Mouse (Mus musculus): Measurements from ENCODE around the gene Cachd1. TPM values are rescaled to one million over a fixed set of nuclear protein-coding genes. Genes with fewer than 3 reads are reported as not detected.
A peak's percentile ranks its signal among the peaks of the same experiment; 100 is the strongest.

The Cachd1 gene
- polyA plus RNA-seq, 1 experiment from 2014 or later: 27.3 TPM

GRCm38 (mm10) chr4:100920413-100920812 is 143.9 kb downstream of the Cachd1 start:
- ATAC-seq (replicated peaks; ENCODE audit: insufficient number of reproducible peaks, low FRiP score, low TSS enrichment, low read depth) (no peak), DNase-seq (ENCODE audit: low spot score) (no peak)
- no peak overlapping the region for H3K27ac ChIP-seq (replicated peaks; ENCODE audit: low read depth, low read length)
- H3K4me1 ChIP-seq (ENCODE audit: control insufficient read depth, insufficient read depth, low read length): peaks cover 3% of the 10 kb centered on the region; the same call in 1 of the 2 replicates
- 70% methylated on average over 1 of the region's 1 CpGs for WGBS
- H3K9me3 ChIP-seq (replicated peaks; ENCODE audit: control insufficient read depth, low read length): no peaks in the 10 kb centered on the region
- no peak overlapping the region for H3K4me3 ChIP-seq (ENCODE audit: low read depth, low read length)
- no peaks in the 10 kb centered on the region; the same call in 1 of the 2 replicates for H3K36me3 ChIP-seq (replicated peaks; ENCODE audit: control insufficient read depth, insufficient read depth, low read depth, low read length)
- H3K4me2 ChIP-seq (ENCODE audit: low read depth, low read length): no peak overlapping the region
- H3K27me3 ChIP-seq (ENCODE audit: control insufficient read depth, insufficient read depth, low read length): no peaks in the 10 kb centered on the region
- no peak overlapping the region for H3K9ac ChIP-seq (replicated peaks; ENCODE audit: low read length)

GRCm38 (mm10) chr4:100922816-100923554 is 146.5 kb downstream of the Cachd1 start:
- 49% methylated on average over 11 of the region's 11 CpGs for WGBS
- Histone ChIP-seq H3K9ac (replicated peaks; ENCODE audit: low read length) (no peak overlapping the region), H3K36me3 (replicated peaks; ENCODE audit: control insufficient read depth, insufficient read depth, low read depth, low read length) (no peaks in the 10 kb centered on the region; the same call in 1 of the 2 replicates), H3K4me2 (ENCODE audit: low read depth, low read length) (no peak overlapping the region), H3K4me1 (ENCODE audit: control insufficient read depth, insufficient read depth, low read length) (peaks cover 3% of the 10 kb centered on the region), H3K4me3 (ENCODE audit: low read depth, low read length) (no peak overlapping the region), H3K27ac (replicated peaks; ENCODE audit: low read depth, low read length) (peak overlapping the region; percentile 28; the same call in 1 of the 2 replicates), H3K27me3 (ENCODE audit: control insufficient read depth, insufficient read depth, low read length) (no peaks in the 10 kb centered on the region), H3K9me3 (replicated peaks; ENCODE audit: control insufficient read depth, low read length) (no peaks in the 10 kb centered on the region)
- peak; percentile 59 for ATAC-seq (replicated peaks; ENCODE audit: insufficient number of reproducible peaks, low FRiP score, low TSS enrichment, low read depth)
- DNase-seq (ENCODE audit: low spot score): peak; percentile 59

- no peak overlapping the region for H3K27ac ChIP-seq (replicated peaks; ENCODE audit: low read depth, low read length)
- WGBS: 54% methylated on average over 6 of the region's 6 CpGs
- no peak for DNase-seq (ENCODE audit: low spot score)
- H3K4me3 ChIP-seq (ENCODE audit: low read depth, low read length): no peak overlapping the region
- no peaks in the 10 kb centered on the region for H3K9me3 ChIP-seq (replicated peaks; ENCODE audit: control insufficient read depth, low read length)
- peaks cover 3% of the 10 kb centered on the region for H3K4me1 ChIP-seq (ENCODE audit: control insufficient read depth, insufficient read depth, low read length)
- no peak overlapping the region for H3K4me2 ChIP-seq (ENCODE audit: low read depth, low read length)
- H3K27me3 ChIP-seq (ENCODE audit: control insufficient read depth, insufficient read depth, low read length): no peaks in the 10 kb centered on the region
- ATAC-seq (replicated peaks; ENCODE audit: insufficient number of reproducible peaks, low FRiP score, low TSS enrichment, low read depth): no peak
- H3K36me3 ChIP-seq (replicated peaks; ENCODE audit: control insufficient read depth, insufficient read depth, low read depth, low read length): no peaks in the 10 kb centered on the region; the same call in 1 of the 2 replicates
- H3K9ac ChIP-seq (replicated peaks; ENCODE audit: low read length): no peak overlapping the region
These were observed 147.1 kb downstream of the Cachd1 start for GRCm38 (mm10) chr4:100923598-100923997.

GRCm38 (mm10) chr4:100924276-100924675 is 147.8 kb downstream of the Cachd1 start:
- peaks cover 3% of the 10 kb centered on the region for H3K4me1 ChIP-seq (ENCODE audit: control insufficient read depth, insufficient read depth, low read length)
- H3K4me2 ChIP-seq (ENCODE audit: low read depth, low read length): no peak overlapping the region
- DNase-seq (ENCODE audit: low spot score): no peak
- H3K27me3 ChIP-seq (ENCODE audit: control insufficient read depth, insufficient read depth, low read length): no peaks in the 10 kb centered on the region
- H3K9ac ChIP-seq (replicated peaks; ENCODE audit: low read length): no peak overlapping the region
- H3K36me3 ChIP-seq (replicated peaks; ENCODE audit: control insufficient read depth, insufficient read depth, low read depth, low read length): no peaks in the 10 kb centered on the region; the same call in 1 of the 2 replicates
- no peak overlapping the region for H3K27ac ChIP-seq (replicated peaks; ENCODE audit: low read depth, low read length)
- WGBS: 84% methylated on average over 4 of the region's 4 CpGs
- no peak for ATAC-seq (replicated peaks; ENCODE audit: insufficient number of reproducible peaks, low FRiP score, low TSS enrichment, low read depth)
- H3K9me3 ChIP-seq (replicated peaks; ENCODE audit: control insufficient read depth, low read length): no peaks in the 10 kb centered on the region
- H3K4me3 ChIP-seq (ENCODE audit: low read depth, low read length): no peak overlapping the region

GRCm38 (mm10) chr4:100925153-100925552 is 148.7 kb downstream of the Cachd1 start:
- DNase-seq (ENCODE audit: low spot score): no peak
- 96% methylated on average over 1 of the region's 1 CpGs for WGBS
- Histone ChIP-seq H3K4me3 (ENCODE audit: low read depth, low read length) (no peak overlapping the region), H3K27me3 (ENCODE audit: control insufficient read depth, insufficient read depth, low read length) (no peaks in the 10 kb centered on the region), H3K9ac (replicated peaks; ENCODE audit: low read length) (no peak overlapping the region), H3K9me3 (replicated peaks; ENCODE audit: control insufficient read depth, low read length) (no peaks in the 10 kb centered on the region), H3K4me1 (ENCODE audit: control insufficient read depth, insufficient read depth, low read length) (peaks cover 3% of the 10 kb centered on the region), H3K27ac (replicated peaks; ENCODE audit: low read depth, low read length) (no peak overlapping the region), H3K4me2 (ENCODE audit: low read depth, low read length) (no peak overlapping the region), H3K36me3 (replicated peaks; ENCODE audit: control insufficient read depth, insufficient read depth, low read depth, low read length) (no peaks in the 10 kb centered on the region; the same call in 1 of the 2 replicates)
- ATAC-seq (replicated peaks; ENCODE audit: insufficient number of reproducible peaks, low FRiP score, low TSS enrichment, low read depth): no peak

GRCm38 (mm10) chr4:100926608-100927007 is 150.1 kb downstream of the Cachd1 start:
- no peak overlapping the region for H3K4me3 ChIP-seq (ENCODE audit: low read depth, low read length)

GRCm38 (mm10) chr4:100927059-100927458 is 150.6 kb downstream of the Cachd1 start:
- Histone ChIP-seq H3K9me3 (replicated peaks; ENCODE audit: control insufficient read depth, low read length) (no peaks in the 10 kb centered on the region), H3K4me3 (ENCODE audit: low read depth, low read length) (no peak overlapping the region), H3K9ac (replicated peaks; ENCODE audit: low read length) (no peak overlapping the region), H3K27ac (replicated peaks; ENCODE audit: low read depth, low read length) (no peak overlapping the region; the same call in 1 of the 2 replicates), H3K27me3 (ENCODE audit: control insufficient read depth, insufficient read depth, low read length) (no peaks in the 10 kb centered on the region), H3K4me2 (ENCODE audit: low read depth, low read length) (no peak overlapping the region), H3K36me3 (replicated peaks; ENCODE audit: control insufficient read depth, insufficient read depth, low read depth, low read length) (no peaks in the 10 kb centered on the region), H3K4me1 (ENCODE audit: control insufficient read depth, insufficient read depth, low read length) (peaks cover 3% of the 10 kb centered on the region)
- WGBS: 38% methylated on average over 2 of the region's 2 CpGs
- ATAC-seq (replicated peaks; ENCODE audit: insufficient number of reproducible peaks, low FRiP score, low TSS enrichment, low read depth): no peak
- DNase-seq (ENCODE audit: low spot score): peak; percentile 55

More at GRCm38 (mm10) chr4:100926608-100927007, 150.1 kb downstream of the Cachd1 start:
- H3K36me3 ChIP-seq (replicated peaks; ENCODE audit: control insufficient read depth, insufficient read depth, low read depth, low read length): no peaks in the 10 kb centered on the region; the same call in 1 of the 2 replicates
- no peak overlapping the region for H3K9ac ChIP-seq (replicated peaks; ENCODE audit: low read length)
- no peak for DNase-seq (ENCODE audit: low spot score)
- H3K4me1 ChIP-seq (ENCODE audit: control insufficient read depth, insufficient read depth, low read length): peaks cover 3% of the 10 kb centered on the region
- no peak overlapping the region; the same call in 1 of the 2 replicates for H3K27ac ChIP-seq (replicated peaks; ENCODE audit: low read depth, low read length)
- no peak overlapping the region for H3K4me2 ChIP-seq (ENCODE audit: low read depth, low read length)
- 36% methylated on average over 3 of the region's 3 CpGs for WGBS
- no peaks in the 10 kb centered on the region for H3K9me3 ChIP-seq (replicated peaks; ENCODE audit: control insufficient read depth, low read length)
- H3K27me3 ChIP-seq (ENCODE audit: control insufficient read depth, insufficient read depth, low read length): no peaks in the 10 kb centered on the region
- ATAC-seq (replicated peaks; ENCODE audit: insufficient number of reproducible peaks, low FRiP score, low TSS enrichment, low read depth): no peak

GRCm38 (mm10) chr4:100943689-100944088 is 167.2 kb downstream of the Cachd1 start:
- H3K27ac ChIP-seq (replicated peaks; ENCODE audit: low read depth, low read length): no peak overlapping the region
- 71% methylated on average over 7 of the region's 7 CpGs for WGBS
- no peak for DNase-seq (ENCODE audit: low spot score)
- no peak overlapping the region for H3K4me3 ChIP-seq (ENCODE audit: low read depth, low read length)
- H3K27me3 ChIP-seq (ENCODE audit: control insufficient read depth, insufficient read depth, low read length): no peaks in the 10 kb centered on the region
- no peak overlapping the region for H3K9ac ChIP-seq (replicated peaks; ENCODE audit: low read length)
- no peak overlapping the region for H3K4me2 ChIP-seq (ENCODE audit: low read depth, low read length)
- no peak for ATAC-seq (replicated peaks; ENCODE audit: insufficient number of reproducible peaks, low FRiP score, low TSS enrichment, low read depth)
- H3K9me3 ChIP-seq (replicated peaks; ENCODE audit: control insufficient read depth, low read length): no peaks in the 10 kb centered on the region
- H3K36me3 ChIP-seq (replicated peaks; ENCODE audit: control insufficient read depth, insufficient read depth, low read depth, low read length): no peaks in the 10 kb centered on the region; the same call in 1 of the 2 replicates
- H3K4me1 ChIP-seq (ENCODE audit: control insufficient read depth, insufficient read depth, low read length): no peaks in the 10 kb centered on the region

Measured in embryonic facial prominence, embryonic 11.5 days (tissue).